Mouse (Mus musculus): ENCODE measurements around the gene Smtn. TPM values are rescaled to one million over a fixed set of nuclear protein-coding genes. Genes with fewer than 3 reads are reported as not detected.

The Smtn gene
- polyA plus RNA-seq, 1 experiment from 2014 or later = 116 TPM

- Histone ChIP-seq H3K4me1 (ENCODE audit: control insufficient read depth, insufficient read depth, low read length) (no peaks in the 10 kb centered on the region), H3K9me3 (ENCODE audit: control insufficient read depth, low read length) (no peaks in the 10 kb centered on the region), H3K36me3 (ENCODE audit: control insufficient read depth, insufficient read depth, low read length) (peaks cover 100% of the 10 kb centered on the region), H3K9ac (ENCODE audit: low read depth, low read length) (no peak overlapping the region), H3K4me3 (ENCODE audit: low read depth, low read length) (no peak overlapping the region), H3K4me2 (ENCODE audit: low read depth, low read length) (no peak overlapping the region), H3K27ac (replicated peaks; ENCODE audit: low read depth, low read length) (peak overlapping the region; percentile 52), H3K27me3 (replicated peaks; ENCODE audit: control insufficient read depth, insufficient read depth, low read length) (no peaks in the 10 kb centered on the region)
- ATAC-seq (ENCODE audit: low read depth) = no peak; the same call in 1 of the 2 replicates
- DNase-seq (ENCODE audit: low spot score) = no peak
- WGBS = 90% methylated on average over 8 of the region's 8 CpGs
These were observed 12.6 kb downstream of the Smtn start for GRCm38 (mm10) chr11:3527766-3528165.

GRCm38 (mm10) chr11:3526979-3527738, 13.3 kb downstream of the Smtn start:
- WGBS = 94% methylated on average over 19 of the region's 24 CpGs
- Histone ChIP-seq H3K27ac (replicated peaks; ENCODE audit: low read depth, low read length) (peak overlapping the region; percentile 52), H3K27me3 (replicated peaks; ENCODE audit: control insufficient read depth, insufficient read depth, low read length) (no peaks in the 10 kb centered on the region), H3K9ac (ENCODE audit: low read depth, low read length) (no peak overlapping the region), H3K4me3 (ENCODE audit: low read depth, low read length) (no peak overlapping the region), H3K4me1 (ENCODE audit: control insufficient read depth, insufficient read depth, low read length) (no peaks in the 10 kb centered on the region), H3K9me3 (ENCODE audit: control insufficient read depth, low read length) (no peaks in the 10 kb centered on the region), H3K4me2 (ENCODE audit: low read depth, low read length) (no peak overlapping the region), H3K36me3 (ENCODE audit: control insufficient read depth, insufficient read depth, low read length) (peaks cover 100% of the 10 kb centered on the region)
- ATAC-seq (ENCODE audit: low read depth) = no peak
- no peak for DNase-seq (ENCODE audit: low spot score)

GRCm38 (mm10) chr11:3526207-3526606, 14.2 kb downstream of the Smtn start:
- Histone ChIP-seq H3K4me2 (ENCODE audit: low read depth, low read length) (no peak overlapping the region; the same call in 1 of the 2 replicates), H3K27me3 (replicated peaks; ENCODE audit: control insufficient read depth, insufficient read depth, low read length) (no peaks in the 10 kb centered on the region), H3K4me1 (ENCODE audit: control insufficient read depth, insufficient read depth, low read length) (no peaks in the 10 kb centered on the region), H3K9ac (ENCODE audit: low read depth, low read length) (no peak overlapping the region), H3K36me3 (ENCODE audit: control insufficient read depth, insufficient read depth, low read length) (peaks cover 100% of the 10 kb centered on the region), H3K4me3 (ENCODE audit: low read depth, low read length) (no peak overlapping the region), H3K27ac (replicated peaks; ENCODE audit: low read depth, low read length) (no peak overlapping the region), H3K9me3 (ENCODE audit: control insufficient read depth, low read length) (no peaks in the 10 kb centered on the region)
- DNase-seq (ENCODE audit: low spot score) (no peak), ATAC-seq (ENCODE audit: low read depth) (no peak)
- WGBS = 89% methylated on average over 9 of the region's 9 CpGs

GRCm38 (mm10) chr11:3525560-3525959, 14.9 kb downstream of the Smtn start:
- no peak for DNase-seq (ENCODE audit: low spot score)
- H3K36me3 ChIP-seq (ENCODE audit: control insufficient read depth, insufficient read depth, low read length) = peaks cover 100% of the 10 kb centered on the region
- no peaks in the 10 kb centered on the region for H3K9me3 ChIP-seq (ENCODE audit: control insufficient read depth, low read length)
- H3K9ac ChIP-seq (ENCODE audit: low read depth, low read length) = no peak overlapping the region
- no peak overlapping the region for H3K4me3 ChIP-seq (ENCODE audit: low read depth, low read length)
- H3K27ac ChIP-seq (replicated peaks; ENCODE audit: low read depth, low read length) = no peak overlapping the region
- H3K4me1 ChIP-seq (ENCODE audit: control insufficient read depth, insufficient read depth, low read length) = no peaks in the 10 kb centered on the region
- WGBS = 84% methylated on average over 4 of the region's 4 CpGs
- ATAC-seq (ENCODE audit: low read depth) = 0 out of 2 replicates have a peak, but pooled peaks have one; percentile 15
- H3K4me2 ChIP-seq (ENCODE audit: low read depth, low read length) = no peak overlapping the region
- no peaks in the 10 kb centered on the region for H3K27me3 ChIP-seq (replicated peaks; ENCODE audit: control insufficient read depth, insufficient read depth, low read length)

GRCm38 (mm10) chr11:3523840-3524582, 16.4 kb downstream of the Smtn start:
- WGBS = 78% methylated on average over 7 of the region's 7 CpGs

GRCm38 (mm10) chr11:3522285-3523000, 18.0 kb downstream of the Smtn start:
- Histone ChIP-seq H3K4me3 (ENCODE audit: low read depth, low read length) (no peak overlapping the region), H3K4me2 (ENCODE audit: low read depth, low read length) (no peak overlapping the region), H3K36me3 (ENCODE audit: control insufficient read depth, insufficient read depth, low read length) (peaks cover 87% of the 10 kb centered on the region), H3K27me3 (replicated peaks; ENCODE audit: control insufficient read depth, insufficient read depth, low read length) (no peaks in the 10 kb centered on the region), H3K9ac (ENCODE audit: low read depth, low read length) (no peak overlapping the region), H3K9me3 (ENCODE audit: control insufficient read depth, low read length) (no peaks in the 10 kb centered on the region), H3K27ac (replicated peaks; ENCODE audit: low read depth, low read length) (no peak overlapping the region), H3K4me1 (ENCODE audit: control insufficient read depth, insufficient read depth, low read length) (0 out of 2 replicates have a peak, but pooled peaks cover under 1% of the 10 kb centered on the region)
- WGBS = 91% methylated on average over 17 of the region's 17 CpGs
- DNase-seq (ENCODE audit: low spot score) (no peak), ATAC-seq (ENCODE audit: low read depth) (no peak)

More at GRCm38 (mm10) chr11:3523840-3524582, 16.4 kb downstream of the Smtn start:
- H3K27me3 ChIP-seq (replicated peaks; ENCODE audit: control insufficient read depth, insufficient read depth, low read length) = no peaks in the 10 kb centered on the region
- H3K4me2 ChIP-seq (ENCODE audit: low read depth, low read length) = no peak overlapping the region
- H3K27ac ChIP-seq (replicated peaks; ENCODE audit: low read depth, low read length) = no peak overlapping the region
- no peak for DNase-seq (ENCODE audit: low spot score)
- H3K36me3 ChIP-seq (ENCODE audit: control insufficient read depth, insufficient read depth, low read length) = peaks cover 100% of the 10 kb centered on the region
- H3K4me1 ChIP-seq (ENCODE audit: control insufficient read depth, insufficient read depth, low read length) = no peaks in the 10 kb centered on the region
- no peaks in the 10 kb centered on the region for H3K9me3 ChIP-seq (ENCODE audit: control insufficient read depth, low read length)
- H3K9ac ChIP-seq (ENCODE audit: low read depth, low read length) = no peak overlapping the region
- ATAC-seq (ENCODE audit: low read depth) = no peak
- H3K4me3 ChIP-seq (ENCODE audit: low read depth, low read length) = no peak overlapping the region

GRCm38 (mm10) chr11:3521339-3522224, 18.8 kb downstream of the Smtn start:
- DNase-seq (ENCODE audit: low spot score) (no peak), ATAC-seq (ENCODE audit: low read depth) (no peak)
- Histone ChIP-seq H3K4me1 (ENCODE audit: control insufficient read depth, insufficient read depth, low read length) (peaks cover 9% of the 10 kb centered on the region), H3K27ac (replicated peaks; ENCODE audit: low read depth, low read length) (no peak overlapping the region), H3K4me2 (ENCODE audit: low read depth, low read length) (no peak overlapping the region), H3K9me3 (ENCODE audit: control insufficient read depth, low read length) (no peaks in the 10 kb centered on the region), H3K9ac (ENCODE audit: low read depth, low read length) (no peak overlapping the region), H3K4me3 (ENCODE audit: low read depth, low read length) (no peak overlapping the region), H3K36me3 (ENCODE audit: control insufficient read depth, insufficient read depth, low read length) (peaks cover 78% of the 10 kb centered on the region), H3K27me3 (replicated peaks; ENCODE audit: control insufficient read depth, insufficient read depth, low read length) (peaks cover 5% of the 10 kb centered on the region; the same call in 1 of the 2 replicates)
- 87% methylated on average over 23 of the region's 23 CpGs for WGBS

GRCm38 (mm10) chr11:3520919-3521318, 19.5 kb downstream of the Smtn start:
- ATAC-seq (ENCODE audit: low read depth) (no peak), DNase-seq (ENCODE audit: low spot score) (no peak)
- no peak overlapping the region for H3K4me2 ChIP-seq (ENCODE audit: low read depth, low read length)
- no peak overlapping the region for H3K4me3 ChIP-seq (ENCODE audit: low read depth, low read length)
- H3K27ac ChIP-seq (replicated peaks; ENCODE audit: low read depth, low read length) = no peak overlapping the region
- peaks cover 12% of the 10 kb centered on the region; the same call in 1 of the 2 replicates for H3K27me3 ChIP-seq (replicated peaks; ENCODE audit: control insufficient read depth, insufficient read depth, low read length)
- H3K9me3 ChIP-seq (ENCODE audit: control insufficient read depth, low read length) = no peaks in the 10 kb centered on the region
- H3K4me1 ChIP-seq (ENCODE audit: control insufficient read depth, insufficient read depth, low read length) = peaks cover 14% of the 10 kb centered on the region
- no peak overlapping the region for H3K9ac ChIP-seq (ENCODE audit: low read depth, low read length)
- peaks cover 71% of the 10 kb centered on the region for H3K36me3 ChIP-seq (ENCODE audit: control insufficient read depth, insufficient read depth, low read length)
- 78% methylated on average over 14 of the region's 14 CpGs for WGBS

Data from embryonic facial prominence, embryonic 14.5 days (tissue).